Mouse (Mus musculus) midbrain, postnatal 0 days (tissue): ENCODE measurements around the gene Guk1. TPM values are rescaled to one million over a fixed set of nuclear protein-coding genes. Genes with fewer than 3 reads are reported as not detected.

Experiments
- ATAC-seq: fragments of 200-750 bp; cut with Nextera tagmentation; 2 replicates; pipeline ENCODE4 v1.8.0; 2017; ENCODE audit warnings: moderate number of reproducible peaks, mild to moderate bottlenecking, moderate TSS enrichment, moderate library complexity; ENCODE audit not compliant: low FRiP score
- DNase-seq: peaks from one replicate; pipeline ENCODE4 v3.0.0-alpha.2; 2015; ENCODE audit warnings: low spot score
- H3K27ac ChIP-seq: fragments of 300-500 bp; sonication (generic); 2 replicates; pipeline ENCODE4 v1.5.1; 2014; ENCODE audit warnings: low read depth, mild to moderate bottlenecking, low read length, mixed read lengths
- H3K27me3 ChIP-seq: fragments of 300-500 bp; sonication (generic); 2 replicates; pipeline ENCODE4 v1.6.1; 2014; ENCODE audit warnings: low read length, control low read depth, mixed read lengths; ENCODE audit not compliant: insufficient read depth
- H3K36me3 ChIP-seq: fragments of 300-500 bp; sonication (generic); 2 replicates; pipeline ENCODE4 v1.6.1; 2014; ENCODE audit warnings: low read length, control low read depth, mixed read lengths; ENCODE audit not compliant: insufficient read depth
- H3K4me1 ChIP-seq: fragments of 300-500 bp; sonication (generic); 2 replicates; pipeline ENCODE4 v1.6.1; 2014; ENCODE audit warnings: mild to moderate bottlenecking, control low read depth, antibody characterized with exemption, low read length, mixed read lengths; ENCODE audit not compliant: insufficient read depth
- H3K4me2 ChIP-seq: fragments of 300-500 bp; sonication (generic); 2 replicates; pipeline ENCODE4 v1.6.1; 2014; ENCODE audit warnings: low read depth, mild to moderate bottlenecking, low read length, mixed read lengths; ENCODE audit not compliant: poor library complexity, severe bottlenecking
- H3K4me3 ChIP-seq: fragments of 300-500 bp; sonication (generic); 2 replicates; pipeline ENCODE4 v1.5.1; 2014; ENCODE audit warnings: low read depth, mild to moderate bottlenecking, low read length, moderate library complexity
- H3K9ac ChIP-seq: fragments of 300-500 bp; sonication (generic); replicated peaks from 2 replicates; pipeline ENCODE4 v1.6.1; 2014; ENCODE audit warnings: mild to moderate bottlenecking, low read length, moderate library complexity, mixed read lengths; ENCODE audit not compliant: poor library complexity, severe bottlenecking
- H3K9me3 ChIP-seq: fragments of 300-500 bp; sonication (generic); 2 replicates; pipeline ENCODE4 v1.6.1; 2016; ENCODE audit warnings: low read length, control low read depth
- CTCF ChIP-seq: IDR thresholded peaks from 2 replicates; pipeline ENCODE4 v1.5.1; 2016; ENCODE audit warnings: antibody characterized with exemption, mild to moderate bottlenecking
- WGBS: fragments of 180-500 bp; shearing (Covaris S2); extraction: QIAGEN DNeasy Blood & Tissue Kit; methylation state at CpG from one replicate; pipeline ENCODE4 v1.1.7; 2014; 5-methylcytosine and 5-hydroxymethylcytosine counted together
- polyA plus RNA-seq: library from polyadenylated mRNA; unstranded; fragments of >200 nt; fragmentation: Nextera tagmentation; extraction: Ambion mirVana; gene quantifications from 2 replicates; pipeline ENCODE4 v1.2.1, GENCODE M21; 2015
- total RNA-seq: library from RNA; depleted of rRNA; stranded (reverse); fragments of >200 nt; gene quantifications from 2 replicates; pipeline ENCODE4 v1.2.3, GENCODE M21; 2014; rRNA removed

The Guk1 gene
- total RNA-seq (125 and 141 TPM in 2 replicates), polyA plus RNA-seq (289 and 314 TPM in 2 replicates)

- ATAC-seq (peak; percentile 10; the same call in 1 of the 2 replicates), DNase-seq (no peak)
- Histone ChIP-seq H3K9ac (peak within 1 kb of the TSS; percentile 80), H3K27ac (peak within 1 kb of the TSS; percentile 87), H3K9me3 (no peaks in the 10 kb centered on the region), H3K4me1 (no peaks in the 10 kb centered on the region), H3K36me3 (no peaks in the 10 kb centered on the region), H3K4me3 (peak within 1 kb of the TSS; percentile 76), H3K27me3 (no peaks in the 10 kb centered on the region), H3K4me2 (peak within 1 kb of the TSS; percentile 64)
- 5% methylated on average over 15 of the region's 16 CpGs for WGBS
- TF ChIP-seq CTCF: no peak
Measured at GRCm38 (mm10) chr11:59192059-59192386, at the start of gene Guk1. TSS of gene Guk1 (minus strand) at chr11:59192212.

GRCm38 (mm10) chr11:59239796-59240195, 47.8 kb upstream of the Guk1 start:
- no peak for DNase-seq
- WGBS: 72% methylated on average over 4 of the region's 4 CpGs

GRCm38 (mm10) chr11:59239428-59239785, 47.4 kb upstream of the Guk1 start:
- WGBS: 52% methylated on average over 4 of the region's 4 CpGs
- no peaks in the 10 kb centered on the region for H3K36me3 ChIP-seq
- ATAC-seq (no peak), DNase-seq (no peak)
- H3K9me3 ChIP-seq: no peaks in the 10 kb centered on the region
- no peak overlapping the region for H3K4me2 ChIP-seq
- no peaks in the 10 kb centered on the region for H3K4me1 ChIP-seq
- H3K27ac ChIP-seq: no peak overlapping the region
- no peak overlapping the region for H3K4me3 ChIP-seq
- H3K27me3 ChIP-seq: no peaks in the 10 kb centered on the region
- no peak for TF ChIP-seq CTCF
- no peak overlapping the region for H3K9ac ChIP-seq

More at GRCm38 (mm10) chr11:59239796-59240195, 47.8 kb upstream of the Guk1 start:
- no peak for ATAC-seq
- H3K9ac ChIP-seq: no peak overlapping the region
- no peaks in the 10 kb centered on the region for H3K9me3 ChIP-seq
- H3K36me3 ChIP-seq: no peaks in the 10 kb centered on the region
- no peak overlapping the region for H3K4me2 ChIP-seq
- TF ChIP-seq CTCF: no peak
- H3K27me3 ChIP-seq: no peaks in the 10 kb centered on the region
- no peak overlapping the region for H3K27ac ChIP-seq
- no peak overlapping the region for H3K4me3 ChIP-seq
- no peaks in the 10 kb centered on the region for H3K4me1 ChIP-seq

- peak; percentile 63 for TF ChIP-seq CTCF
- H3K9ac ChIP-seq: 0 out of 2 replicates have a peak overlapping the region, but pooled peaks have one; percentile 29
- H3K4me3 ChIP-seq: no peak overlapping the region
- H3K27me3 ChIP-seq: no peaks in the 10 kb centered on the region
- no peaks in the 10 kb centered on the region for H3K9me3 ChIP-seq
- DNase-seq: peak; percentile 85
- peak; percentile 75 for ATAC-seq
- no peak overlapping the region for H3K4me2 ChIP-seq
- H3K4me1 ChIP-seq: no peaks in the 10 kb centered on the region
- H3K27ac ChIP-seq: no peak overlapping the region
- 1% methylated on average over 14 of the region's 15 CpGs for whole genome bisulfite sequencing
- H3K36me3 ChIP-seq: no peaks in the 10 kb centered on the region
Measured at GRCm38 (mm10) chr11:59238525-59239427, 46.8 kb upstream of the Guk1 start.

GRCm38 (mm10) chr11:59232797-59233196, 40.8 kb upstream of the Guk1 start:
- no peaks in the 10 kb centered on the region for H3K9me3 ChIP-seq
- ATAC-seq (no peak), DNase-seq (no peak)
- no peak overlapping the region for H3K4me3 ChIP-seq
- H3K27ac ChIP-seq: no peak overlapping the region
- no peaks in the 10 kb centered on the region for H3K36me3 ChIP-seq
- 54% methylated on average over 2 of the region's 2 CpGs for WGBS
- no peak overlapping the region for H3K9ac ChIP-seq
- no peaks in the 10 kb centered on the region for H3K4me1 ChIP-seq
- H3K4me2 ChIP-seq: no peak overlapping the region
- TF ChIP-seq CTCF: peak; percentile 41
- H3K27me3 ChIP-seq: no peaks in the 10 kb centered on the region

- Histone ChIP-seq H3K9me3 (no peaks in the 10 kb centered on the region), H3K4me1 (peaks cover 9% of the 10 kb centered on the region), H3K4me2 (no peak overlapping the region), H3K27me3 (no peaks in the 10 kb centered on the region), H3K27ac (no peak overlapping the region), H3K36me3 (no peaks in the 10 kb centered on the region), H3K9ac (no peak overlapping the region), H3K4me3 (no peak overlapping the region)
- WGBS: 11% methylated on average over 7 of the region's 7 CpGs
- TF ChIP-seq CTCF: peak; percentile 74
- ATAC-seq (no peak), DNase-seq (peak; percentile 59)
Measured at GRCm38 (mm10) chr11:59230144-59230760, 38.2 kb upstream of the Guk1 start.
